Mouse (Mus musculus) heart, embryonic 15.5 days (tissue): ENCODE data around the gene Gm13279. TPM values are rescaled to one million over a fixed set of nuclear protein-coding genes. Genes with fewer than 3 reads are reported as not detected.
"Not testable (repeated sequence)": the region's sequence is repeated elsewhere in the genome, so short reads cannot be mapped to it uniquely, and the experiment has no call there.

Experiments used
- ATAC-seq: fragments of 200-750 bp; cut with Nextera tagmentation; replicated peaks from 2 replicates; pipeline ENCODE4 v1.8.0; 2017; ENCODE audit warnings: low read depth, moderate TSS enrichment; ENCODE audit not compliant: insufficient number of reproducible peaks, insufficient read depth, low FRiP score
- H3K27ac ChIP-seq: fragments of 300-500 bp; sonication (generic); 2 replicates; pipeline ENCODE4 v1.5.1; 2015; ENCODE audit warnings: mild to moderate bottlenecking, inconsistent platforms
- H3K27me3 ChIP-seq: fragments of 300-500 bp; sonication (generic); 2 replicates; pipeline ENCODE4 v1.6.1; 2015; ENCODE audit warnings: inconsistent platforms
- H3K36me3 ChIP-seq: fragments of 300-500 bp; sonication (generic); 2 replicates; pipeline ENCODE4 v1.6.1; 2015; ENCODE audit warnings: mild to moderate bottlenecking, inconsistent platforms
- H3K4me1 ChIP-seq: fragments of 300-500 bp; sonication (generic); replicated peaks from 2 replicates; pipeline ENCODE4 v1.6.1; 2015; ENCODE audit warnings: inconsistent platforms
- H3K4me2 ChIP-seq: fragments of 300-500 bp; sonication (generic); 2 replicates; pipeline ENCODE4 v1.6.1; 2015; ENCODE audit warnings: inconsistent platforms, mild to moderate bottlenecking, moderate library complexity
- H3K4me3 ChIP-seq: fragments of 300-500 bp; sonication (generic); 2 replicates; pipeline ENCODE4 v1.5.1; 2015; ENCODE audit warnings: mild to moderate bottlenecking, inconsistent platforms
- H3K9ac ChIP-seq: fragments of 300-500 bp; sonication (generic); 2 replicates; pipeline ENCODE4 v1.6.1; 2015; ENCODE audit warnings: mild to moderate bottlenecking, inconsistent platforms
- H3K9me3 ChIP-seq: fragments of 300-500 bp; sonication (generic); replicated peaks from 2 replicates; pipeline ENCODE4 v1.6.1; 2016; ENCODE audit warnings: inconsistent platforms
- WGBS: fragments of 180-500 bp; shearing (Covaris S2); methylation state at CpG from one replicate; pipeline ENCODE4 v1.1.7; 2015; ENCODE audit warnings: mixed read lengths; 5-methylcytosine and 5-hydroxymethylcytosine counted together
- polyA plus RNA-seq: library from polyadenylated mRNA; unstranded; fragments of >200 nt; fragmentation: Nextera tagmentation; extraction: Ambion mirVana; gene quantifications from 2 replicates; pipeline ENCODE4 v1.2.1, GENCODE M21; 2015

Gene Gm13279
- not detected in 2 replicates for polyA plus RNA-seq

- not testable (repeated sequence) for H3K4me1 ChIP-seq, H3K4me2 ChIP-seq, H3K27me3 ChIP-seq, H3K36me3 ChIP-seq, H3K9me3 ChIP-seq, H3K27ac ChIP-seq, H3K9ac ChIP-seq, ATAC-seq, H3K4me3 ChIP-seq
- WGBS, result no CpG with 5 or more reads among the region's 28 CpGs
Observed at GRCm38 (mm10) chr4:88797097-88797496, at the start of gene Gm13279. Gene Gm13279 (plus strand): TSS chr4:88797397.

- WGBS, result 45% methylated on average over 6 of the region's 6 CpGs
- H3K4me3 ChIP-seq, result no peak overlapping the region
- no peaks in the 10 kb centered on the region for H3K9me3 ChIP-seq
- no peaks in the 10 kb centered on the region for H3K4me1 ChIP-seq
- ATAC-seq, result no peak
- no peaks in the 10 kb centered on the region for H3K27me3 ChIP-seq
- H3K36me3 ChIP-seq, result no peaks in the 10 kb centered on the region
- no peak overlapping the region for H3K27ac ChIP-seq
- H3K4me2 ChIP-seq, result no peak overlapping the region
- H3K9ac ChIP-seq, result no peak overlapping the region
Observed at GRCm38 (mm10) chr4:88749926-88750325, 47.3 kb upstream of the Gm13279 start.

GRCm38 (mm10) chr4:88754818-88755340, 42.3 kb upstream of the Gm13279 start, which contains the start of gene Gm13271:
Gene Gm13271 (plus strand): TSS chr4:88754868.
- not testable (repeated sequence) for H3K4me3 ChIP-seq, H3K27me3 ChIP-seq, ATAC-seq, H3K27ac ChIP-seq, H3K36me3 ChIP-seq, H3K4me1 ChIP-seq, H3K4me2 ChIP-seq, H3K9ac ChIP-seq, H3K9me3 ChIP-seq
- 76% methylated on average over 15 of the region's 15 CpGs for WGBS

- H3K36me3 ChIP-seq, H3K27me3 ChIP-seq, ATAC-seq, H3K9me3 ChIP-seq, H3K4me1 ChIP-seq: not testable (repeated sequence)
- Histone ChIP-seq H3K27ac (peak overlapping the region; percentile 98), H3K4me2 (peak overlapping the region; percentile 83), H3K9ac (peak overlapping the region; percentile 76), H3K4me3 (peak overlapping the region; percentile 70)
- WGBS, result 7% methylated on average over 29 of the region's 31 CpGs
Observed at GRCm38 (mm10) chr4:88756581-88757513, 40.4 kb upstream of the Gm13279 start.

GRCm38 (mm10) chr4:88757628-88758031, 39.6 kb upstream of the Gm13279 start:
- peak overlapping the region; percentile 98 for H3K27ac ChIP-seq
- H3K9me3 ChIP-seq, H3K27me3 ChIP-seq, H3K4me1 ChIP-seq, H3K36me3 ChIP-seq: not testable (repeated sequence)
- H3K9ac ChIP-seq, result peak overlapping the region; percentile 76
- H3K4me2 ChIP-seq, result peak overlapping the region; percentile 83
- under 1% methylated on average over 21 of the region's 21 CpGs for WGBS
- peak overlapping the region; percentile 70 for H3K4me3 ChIP-seq
- ATAC-seq, result peak; percentile 100

- not testable (repeated sequence) for H3K27ac ChIP-seq, H3K9ac ChIP-seq, H3K4me3 ChIP-seq, H3K36me3 ChIP-seq, H3K27me3 ChIP-seq, H3K4me1 ChIP-seq, H3K4me2 ChIP-seq, H3K9me3 ChIP-seq, ATAC-seq
- WGBS, result 85% methylated on average over 9 of the region's 9 CpGs
Observed at GRCm38 (mm10) chr4:88758751-88759150, 38.4 kb upstream of the Gm13279 start.

GRCm38 (mm10) chr4:88759610-88760268, 37.5 kb upstream of the Gm13279 start, which contains the start of gene Gm13283:
Gene Gm13283 (plus strand): TSS chr4:88760119.
- H3K9me3 ChIP-seq, H3K27me3 ChIP-seq, H3K36me3 ChIP-seq, ATAC-seq, H3K4me1 ChIP-seq: not testable (repeated sequence)
- 18% methylated on average over 11 of the region's 14 CpGs for WGBS
- Histone ChIP-seq H3K4me2 (peak within 1 kb of the TSS; percentile 55), H3K4me3 (peak within 1 kb of the TSS; percentile 42), H3K9ac (peak within 1 kb of the TSS; percentile 43; the same call in 1 of the 2 replicates), H3K27ac (peak within 1 kb of the TSS; percentile 76)

GRCm38 (mm10) chr4:88760431-88760830, 36.8 kb upstream of the Gm13279 start:
- not testable (repeated sequence) for H3K36me3 ChIP-seq, ATAC-seq, H3K4me1 ChIP-seq, H3K9me3 ChIP-seq, H3K27me3 ChIP-seq
- 0% methylated on average over 26 of the region's 28 CpGs for WGBS
- Histone ChIP-seq H3K4me2 (peak overlapping the region; percentile 55), H3K4me3 (peak overlapping the region; percentile 42), H3K27ac (peak overlapping the region; percentile 76), H3K9ac (peak overlapping the region; percentile 43; the same call in 1 of the 2 replicates)

- H3K36me3 ChIP-seq, H3K27me3 ChIP-seq, H3K9me3 ChIP-seq, H3K4me1 ChIP-seq, H3K4me3 ChIP-seq, ATAC-seq, H3K4me2 ChIP-seq, H3K9ac ChIP-seq, H3K27ac ChIP-seq: not testable (repeated sequence)
- 65% methylated on average over 6 of the region's 8 CpGs for WGBS
Observed at GRCm38 (mm10) chr4:88761776-88762175, 35.4 kb upstream of the Gm13279 start.

GRCm38 (mm10) chr4:88762341-88762740, 34.9 kb upstream of the Gm13279 start:
- not testable (repeated sequence) for H3K27me3 ChIP-seq, H3K36me3 ChIP-seq, ATAC-seq, H3K27ac ChIP-seq, H3K4me3 ChIP-seq, H3K9me3 ChIP-seq, H3K9ac ChIP-seq, H3K4me1 ChIP-seq
- peak overlapping the region; percentile 57 for H3K4me2 ChIP-seq
- 47% methylated on average over 9 of the region's 9 CpGs for WGBS

GRCm38 (mm10) chr4:88763384-88764018, 33.7 kb upstream of the Gm13279 start:
- WGBS, result 2% methylated on average over 35 of the region's 42 CpGs
- H3K27me3 ChIP-seq, H3K4me1 ChIP-seq, H3K36me3 ChIP-seq, H3K9ac ChIP-seq, H3K9me3 ChIP-seq, ATAC-seq: not testable (repeated sequence)
- peak overlapping the region; percentile 73 for H3K27ac ChIP-seq
- H3K4me3 ChIP-seq, result peak overlapping the region; percentile 39
- H3K4me2 ChIP-seq, result peak overlapping the region; percentile 54
